Mouse (Mus musculus) liver, adult 2 months (tissue): ENCODE measurements around the gene Dhrs7b.
"Not testable (repeated sequence)": the region's sequence is repeated elsewhere in the genome, so short reads cannot be mapped to it uniquely, and the experiment has no call there.

Experiments
- CTCF ChIP-seq: fragments of 200-500 bp; IDR thresholded peaks from 2 replicates; pipeline ENCODE4 v1.5.1; 2011; ENCODE audit warnings: low read depth, low read length, control low read depth
- POLR2A ChIP-seq: fragments of 200-500 bp; IDR thresholded peaks from 2 replicates; pipeline ENCODE4 v1.6.1; 2011; ENCODE audit warnings: low read length, control low read depth; ENCODE audit not compliant: insufficient read depth; ENCODE audit errors: extremely low read depth

- TF ChIP-seq POLR2A, CTCF: not testable (repeated sequence)
Observed at GRCm38 (mm10) chr11:60811618-60812017, 18.8 kb upstream of the Dhrs7b start, which contains the start of gene Shmt1.
